In the genomic region with DNA sequence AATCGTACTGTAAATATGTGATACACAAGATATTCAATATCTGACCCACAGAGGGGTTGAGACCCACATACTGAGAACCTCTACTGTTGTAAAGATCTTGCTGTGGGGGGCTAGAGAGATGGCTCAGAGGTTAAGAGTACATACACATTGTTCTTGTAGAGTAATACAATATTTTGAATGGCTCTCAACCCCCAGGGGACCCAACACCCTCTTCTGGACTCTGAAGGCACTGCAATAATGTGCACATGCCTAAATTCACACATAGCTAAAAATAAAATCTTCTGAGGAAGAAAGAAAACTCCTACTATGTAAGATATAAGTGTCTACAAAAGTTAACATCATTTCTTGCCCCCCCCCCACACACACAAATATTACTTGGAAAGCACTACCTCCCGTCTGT, we compare ENCODE assay signal across 10 mouse cellular contexts. TPM values are rescaled to one million over a fixed set of nuclear protein-coding genes. Genes with fewer than 3 reads are reported as not detected.
A peak's percentile ranks its signal among the peaks of the same experiment; 100 is the strongest.
DNase-seq lines count a peak whose midpoint lies in the region; ATAC-seq and TF ChIP-seq lines count a peak whose summit lies in the region.
"Had no signal": no experiment of that assay in that cellular context is flagged by ENCODE, and none has a peak within 500 bp of the region (broad histone marks: within the 10 kb centered on the region; RNA-seq: fewer than 3 reads in every experiment).

No protein-coding gene starts in this region.

- peaks cover 6% of the 10 kb centered on the region; the same call in 1 of the 2 replicates for H3K4me1 ChIP-seq in intestine, postnatal 0 days (replicated peaks; ENCODE audit: control insufficient read depth, insufficient read depth, low read length)
- H3K4me1 ChIP-seq in intestine, embryonic 16.5 days (ENCODE audit: control insufficient read depth, insufficient read depth, low read length) = peaks cover 6% of the 10 kb centered on the region; the same call in 1 of the 2 replicates
- H3K4me1 ChIP-seq: hindbrain, embryonic 13.5 days had no signal

- peak; percentile 33 to 62 for DNase-seq in spleen, postnatal 4 days (ENCODE audit: low spot score in 2 of 2)
- no peak for DNase-seq in spleen, adult 12 weeks (ENCODE audit: low spot score)
- DNase-seq in thymus, postnatal 25 days = peak; percentile 24
- no peak for DNase-seq in right cerebral cortex, postnatal 25 days
- DNase-seq: adrenal gland, adult 8-10 months; cerebellum, postnatal 25 days had no signal

- no peaks in the 10 kb centered on the region for H3K36me3 ChIP-seq in intestine, postnatal 0 days (ENCODE audit: control insufficient read depth, insufficient read depth)
- H3K36me3 ChIP-seq in intestine, embryonic 16.5 days (ENCODE audit: control insufficient read depth, insufficient read depth, low read length) = no peaks in the 10 kb centered on the region
- H3K36me3 ChIP-seq: hindbrain, embryonic 13.5 days had no signal

- peak; percentile 44 for TF ChIP-seq CTCF in intestine, postnatal 0 days (IDR thresholded peaks at IDR 0.05; ENCODE audit: low read depth)

- no peaks in the 10 kb centered on the region for H3K9me3 ChIP-seq in intestine, postnatal 0 days (ENCODE audit: control insufficient read depth)
- H3K9me3 ChIP-seq in intestine, embryonic 16.5 days (ENCODE audit: control insufficient read depth, low read length) = no peaks in the 10 kb centered on the region
- H3K9me3 ChIP-seq: hindbrain, embryonic 13.5 days had no signal

- no peak overlapping the region for H3K4me2 ChIP-seq in intestine, postnatal 0 days (replicated peaks; ENCODE audit: low read depth)
- H3K4me2 ChIP-seq in intestine, embryonic 16.5 days (ENCODE audit: low read depth, low read length) = no peak overlapping the region
- H3K4me2 ChIP-seq: hindbrain, embryonic 13.5 days had no signal

- H3K9ac ChIP-seq in intestine, postnatal 0 days (ENCODE audit: low read depth, low read length) = no peak overlapping the region
- no peak overlapping the region for H3K9ac ChIP-seq in intestine, embryonic 16.5 days (ENCODE audit: low read depth, low read length)
- H3K9ac ChIP-seq: hindbrain, embryonic 13.5 days had no signal

- ATAC-seq in intestine, postnatal 0 days = no peak
- ATAC-seq in intestine, embryonic 16.5 days = no peak
- peak; percentile 60 for ATAC-seq in common myeloid progenitor, adult 5-6 weeks (replicated peaks; ENCODE audit: low read depth, poor library complexity, severe bottlenecking)

- H3K27me3 ChIP-seq in intestine, postnatal 0 days (replicated peaks; ENCODE audit: control insufficient read depth, insufficient read depth, low read length) = no peaks in the 10 kb centered on the region
- H3K27me3 ChIP-seq in intestine, embryonic 16.5 days (replicated peaks; ENCODE audit: control insufficient read depth, insufficient read depth, low read length) = no peaks in the 10 kb centered on the region
- H3K27me3 ChIP-seq: hindbrain, embryonic 13.5 days had no signal

- WGBS in intestine, postnatal 0 days = 77% methylated on average over 2 of the region's 2 CpGs
- WGBS in intestine, embryonic 16.5 days = 85% methylated on average over 2 of the region's 2 CpGs

- no peak overlapping the region for H3K27ac ChIP-seq in intestine, postnatal 0 days (ENCODE audit: low read depth, low read length)
- no peak overlapping the region for H3K27ac ChIP-seq in intestine, embryonic 16.5 days (ENCODE audit: low read length)
- H3K27ac ChIP-seq: hindbrain, embryonic 13.5 days had no signal

- H3K4me3 ChIP-seq in intestine, postnatal 0 days (ENCODE audit: low read depth, low read length) = no peak overlapping the region
- H3K4me3 ChIP-seq in intestine, embryonic 16.5 days (ENCODE audit: low read length) = no peak overlapping the region
- H3K4me3 ChIP-seq: hindbrain, embryonic 13.5 days had no signal

RNA-seq across cellular contexts. Expression of a gene that starts 4.6 kb away (rescaled TPM):
- 7.4 and 7.5 TPM in 2 replicates for polyA plus RNA-seq in intestine, postnatal 0 days (2015; fragmentation: Nextera tagmentation; extraction: Ambion mirVana)
- 7.9 and 9.3 TPM in 2 replicates for polyA plus RNA-seq in intestine, embryonic 16.5 days (2015; fragmentation: Nextera tagmentation; extraction: Ambion mirVana)
- total RNA-seq in common myeloid progenitor, adult 5-6 weeks (2017) = 19.0 and 19.2 TPM in 2 replicates

RNA-seq across cellular contexts. Expression of a gene that starts 21.9 kb away (rescaled TPM):
- 6.5 and 6.8 TPM in 2 replicates for polyA plus RNA-seq in intestine, postnatal 0 days (2015; fragmentation: Nextera tagmentation; extraction: Ambion mirVana)
- 21.0 and 21.2 TPM in 2 replicates for polyA plus RNA-seq in intestine, embryonic 16.5 days (2015; fragmentation: Nextera tagmentation; extraction: Ambion mirVana)
- 11.9 and 17.7 TPM in 2 replicates for total RNA-seq in common myeloid progenitor, adult 5-6 weeks (2017)

Comparison
In these comparisons a context has a peak if more than half of its experiments do, and no peak if none do; other contexts are left out.
1. DNase-seq: peak in spleen, postnatal 4 days (2 of 2) and thymus, postnatal 25 days (single experiment); none in spleen, adult 12 weeks (single experiment) and right cerebral cortex, postnatal 25 days (single experiment).